Mouse (Mus musculus): ENCODE data around the gene Arhgap40.

DNA sequence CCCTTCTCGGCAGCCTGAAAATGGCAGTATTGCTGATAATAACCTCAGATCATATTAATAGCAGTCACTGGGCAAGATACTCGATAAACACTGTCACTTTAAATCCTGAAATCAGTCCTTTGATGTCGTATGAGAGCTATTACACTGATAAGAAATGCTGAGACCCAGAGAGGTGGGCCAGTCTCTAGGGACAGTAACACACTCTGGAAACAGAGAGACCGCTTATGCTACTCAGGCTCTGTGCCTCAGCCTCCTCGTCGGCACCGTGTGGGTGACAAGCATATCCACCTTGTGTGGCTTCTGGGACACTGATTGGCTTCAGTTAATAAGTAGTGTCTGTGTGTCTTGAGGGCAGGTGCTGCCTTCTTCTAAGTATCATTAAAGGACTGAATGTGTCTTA, 83.0 kb downstream of the Arhgap40 start:
- TF ChIP-seq MAFK (IDR thresholded peaks at IDR 0.05; ENCODE audit: insufficient replicate concordance, low read length), result no peak
- TF ChIP-seq ZKSCAN1 (IDR thresholded peaks at IDR 0.05; ENCODE audit: borderline replicate concordance, low read depth, low read length), result no peak
- TF ChIP-seq CTCF (conservative IDR thresholded peaks at IDR 0.05 in 1 of 2, IDR thresholded peaks at IDR 0.05 in 1 of 2; ENCODE audit: low read depth in 2 of 2, low read length in 2 of 2), result no peak
- TF ChIP-seq USF1 (IDR thresholded peaks at IDR 0.05; ENCODE audit: low read depth, low read length), result no peak
- TF ChIP-seq POLR2A (IDR thresholded peaks at IDR 0.05; ENCODE audit: low read depth, low read length), result no peak
- TF ChIP-seq EP300 (IDR thresholded peaks at IDR 0.05; ENCODE audit: low read length), result no peak
- TF ChIP-seq ELF1 (IDR thresholded peaks at IDR 0.05; ENCODE audit: low read depth, low read length), result no peak
- TF ChIP-seq ZMIZ1 (IDR thresholded peaks at IDR 0.05; ENCODE audit: low read depth, low read length), result no peak
- TF ChIP-seq TCF12 (IDR thresholded peaks at IDR 0.05; ENCODE audit: low read depth, low read length), result no peak
- no peak for TF ChIP-seq USF2 (conservative IDR thresholded peaks at IDR 0.05; ENCODE audit: low read depth, low read length)
- TF ChIP-seq MAX (IDR thresholded peaks at IDR 0.05; ENCODE audit: low read length), result no peak

Data from CH12.LX (cell line).